Mouse (Mus musculus) R1 (cell line): ENCODE results near the gene Chrm3.
"Not testable (repeated sequence)": the region's sequence is repeated elsewhere in the genome, so short reads cannot be mapped to it uniquely, and the experiment has no call there.

Source experiments
- DNase-seq: peaks from one replicate; pipeline ENCODE4 v3.0.0-alpha.2; 2018; ENCODE audit warnings: low read depth, low spot score

Chrm3 gene

GRCm38 (mm10) chr13:10360777-10361176, at the start of gene Chrm3:
TSS of gene Chrm3 (minus strand) at chr13:10360847.
- peak; percentile 30 for DNase-seq

DNA sequence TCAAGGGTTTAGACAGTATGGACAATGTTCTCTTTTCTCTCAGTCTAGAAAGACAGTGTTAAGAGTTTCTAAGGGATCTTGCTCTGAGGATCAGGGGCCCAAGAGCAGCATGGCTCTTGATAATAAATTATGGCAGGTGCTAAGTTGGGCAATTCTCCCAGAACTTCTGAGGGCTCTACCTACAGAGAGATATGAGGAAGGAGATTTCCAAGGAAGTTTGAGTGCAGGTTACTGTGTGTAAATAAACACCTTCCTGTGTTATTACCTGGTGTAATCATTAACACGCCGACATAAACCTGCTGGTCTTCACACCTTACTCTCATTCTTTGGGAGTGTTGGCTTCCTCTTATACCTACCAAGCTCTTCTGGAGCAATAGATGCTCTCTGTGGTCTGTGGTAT, 33.7 kb upstream of the Chrm3 start:
- DNase-seq = no peak

GRCm38 (mm10) chr13:10375487-10375886, 14.8 kb upstream of the Chrm3 start:
- not testable (repeated sequence) for DNase-seq

DNA sequence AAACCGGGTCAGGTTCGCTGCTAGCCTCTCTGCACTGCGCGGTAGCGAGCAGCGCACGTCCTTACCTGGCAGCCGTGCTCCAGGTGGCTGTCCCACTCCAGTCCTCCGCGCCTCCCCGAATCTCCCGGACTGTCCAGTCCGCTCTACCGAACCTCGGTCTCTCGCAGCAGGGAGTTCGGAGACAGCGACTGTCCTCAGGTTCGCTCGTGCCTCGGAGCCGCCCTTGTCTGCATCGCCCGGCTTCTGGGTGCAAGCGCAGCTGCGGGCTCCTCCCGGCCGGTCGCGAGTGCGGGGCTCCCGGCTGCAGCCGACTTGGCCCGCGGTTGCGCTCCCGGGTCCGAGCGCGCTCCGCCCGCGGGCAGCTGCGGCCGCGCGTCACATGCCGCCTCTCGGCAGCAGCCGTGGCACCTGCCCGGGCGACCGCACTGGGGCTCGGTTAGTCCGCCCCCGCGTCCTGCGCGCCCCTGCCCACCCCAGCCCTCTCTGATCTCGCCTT, 400 bp downstream of the Chrm3 start:
- peak; percentile 45 for DNase-seq

DNA sequence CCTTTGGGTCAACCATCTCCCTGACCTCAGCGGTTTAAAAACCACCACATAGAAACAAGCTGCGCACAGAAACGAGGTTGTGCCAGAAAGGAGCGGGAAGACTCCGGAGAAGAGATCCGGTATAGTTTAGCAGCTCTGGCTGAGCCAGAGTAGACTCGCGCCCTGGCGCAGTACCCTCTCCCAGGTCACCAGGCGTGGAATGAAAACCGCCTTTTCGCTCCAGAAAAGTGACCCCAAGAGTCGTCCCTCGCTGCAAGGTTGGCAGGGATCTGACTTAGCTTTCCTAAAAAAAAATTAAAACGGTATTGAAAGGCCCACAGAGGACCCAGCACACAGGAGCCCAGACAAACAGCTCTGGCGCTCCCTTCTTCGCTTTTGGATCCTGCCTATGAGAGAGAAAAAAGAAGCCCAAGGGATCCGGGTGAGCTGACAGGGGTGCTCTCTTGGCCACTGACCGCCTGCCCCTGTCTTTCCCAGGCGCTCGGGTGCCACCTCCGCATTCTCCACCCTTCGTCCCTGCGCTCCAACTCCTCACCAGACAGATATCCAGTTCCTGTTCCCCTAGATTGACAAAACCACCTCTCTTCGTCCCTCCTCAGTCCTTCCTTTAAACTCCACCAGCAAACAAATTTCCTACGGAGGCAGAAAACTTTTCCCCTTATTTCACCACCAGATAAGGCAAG, 990 bp downstream of the Chrm3 start:
- DNase-seq = peak; percentile 18

- no peak for DNase-seq
Observed at GRCm38 (mm10) chr13:10355796-10356195, 4.9 kb downstream of the Chrm3 start.

GRCm38 (mm10) chr13:10354885-10355575, 5.6 kb downstream of the Chrm3 start:
- DNase-seq = no peak

- no peak for DNase-seq
Observed at GRCm38 (mm10) chr13:10352141-10352540, 8.5 kb downstream of the Chrm3 start.

DNA sequence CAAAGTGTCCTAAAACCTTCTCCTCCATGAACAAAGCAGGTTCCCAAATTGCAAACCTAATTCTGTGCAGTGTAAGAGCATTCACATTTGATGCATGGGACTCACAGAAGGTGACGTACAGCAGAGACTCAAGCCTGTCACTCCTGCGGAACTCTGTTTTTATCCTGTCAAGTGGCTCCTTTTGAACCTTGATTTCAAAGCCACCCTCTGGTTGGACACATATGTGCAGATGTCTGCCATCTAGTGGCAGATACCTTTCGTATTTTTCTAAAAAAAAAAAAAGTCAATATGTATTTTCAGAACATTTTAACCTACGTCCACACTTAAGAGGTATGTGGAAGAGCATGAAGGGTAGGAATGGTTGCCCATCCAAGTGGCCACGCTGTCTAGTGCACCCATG, 16.3 kb downstream of the Chrm3 start:
- DNase-seq = peak; percentile 33

GRCm38 (mm10) chr13:10335558-10335957, 25.1 kb downstream of the Chrm3 start:
- DNase-seq = no peak

GRCm38 (mm10) chr13:10332762-10333161, 27.9 kb downstream of the Chrm3 start:
- DNase-seq = no peak

DNA sequence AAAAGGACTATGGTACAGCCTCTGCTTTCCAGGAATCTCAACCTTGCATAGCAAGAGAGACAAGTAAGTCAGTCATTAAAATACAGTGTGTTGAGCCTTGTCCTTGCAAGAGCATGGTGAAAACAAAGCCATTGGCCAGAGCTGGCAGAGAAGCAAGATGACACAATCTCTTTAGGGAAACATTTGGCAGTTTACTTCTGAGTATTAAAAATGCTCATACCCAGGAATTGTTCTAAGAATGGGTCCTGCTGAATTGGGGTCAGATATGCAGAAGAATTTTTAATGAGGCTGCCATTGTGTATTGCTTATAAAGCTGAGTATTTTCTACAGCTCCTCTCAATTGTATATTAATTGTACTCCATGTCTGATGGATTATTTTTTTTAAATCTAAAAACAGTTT, 50.8 kb downstream of the Chrm3 start:
- DNase-seq = no peak

DNA sequence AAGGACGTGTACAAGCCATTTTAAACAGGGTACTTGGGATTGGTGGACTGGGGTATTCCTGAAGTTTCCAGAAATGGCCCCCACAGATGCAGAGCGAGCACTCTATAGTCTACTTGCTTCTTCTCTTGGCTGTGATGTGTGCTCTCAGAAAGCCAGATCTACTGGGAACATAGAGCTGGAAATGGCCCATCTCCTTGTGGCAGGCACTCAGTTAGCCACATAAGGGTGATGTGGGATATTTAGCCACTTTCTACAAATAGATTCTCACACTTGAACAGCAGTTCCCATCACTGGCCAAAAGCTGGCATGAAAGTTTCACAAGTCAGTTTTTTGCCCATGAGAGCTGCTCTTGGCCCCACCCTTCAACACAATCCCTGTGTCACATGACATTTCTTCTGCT, 65.5 kb downstream of the Chrm3 start:
- DNase-seq = no peak

DNA sequence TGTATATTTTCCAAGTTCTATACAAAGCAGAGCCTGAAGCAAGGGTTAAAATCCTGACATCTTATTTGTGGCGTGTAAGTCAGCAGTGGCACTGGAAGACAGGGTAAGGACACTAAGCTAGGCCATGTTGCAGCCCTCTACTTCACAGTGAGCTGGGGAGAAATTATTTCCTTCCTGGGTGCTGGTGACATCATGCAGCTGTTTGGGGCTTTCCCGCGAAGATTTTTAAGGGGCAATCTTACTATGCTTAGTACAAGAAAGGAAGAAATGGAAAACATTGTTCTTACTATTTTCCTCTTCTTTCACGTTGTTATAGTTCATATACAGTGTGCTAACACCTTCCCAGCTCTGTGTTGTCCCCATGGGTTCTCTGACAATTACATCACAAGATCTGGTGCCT, 76.3 kb downstream of the Chrm3 start:
- DNase-seq = no peak

DNA sequence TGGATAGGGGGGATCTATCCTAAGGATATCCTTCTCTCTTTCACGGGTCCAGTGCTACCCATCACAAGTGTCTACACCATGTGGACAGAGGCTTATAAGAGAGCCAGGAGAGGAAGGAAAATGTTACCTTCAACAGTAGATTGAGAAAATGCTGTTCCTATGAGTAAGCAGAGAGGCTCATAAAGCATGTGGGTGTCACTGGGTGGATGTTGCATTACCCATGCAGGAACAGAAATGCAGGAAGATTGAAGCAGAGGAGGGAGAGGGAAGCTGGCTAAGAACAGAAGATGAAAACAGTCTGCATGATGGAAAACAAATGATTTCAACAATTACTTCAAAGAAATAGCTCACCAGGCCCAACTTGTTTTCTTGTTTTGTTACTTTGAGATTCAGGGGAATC, 85.7 kb downstream of the Chrm3 start:
- DNase-seq = no peak

GRCm38 (mm10) chr13:10263784-10264183, 96.9 kb downstream of the Chrm3 start:
- no peak for DNase-seq

DNA sequence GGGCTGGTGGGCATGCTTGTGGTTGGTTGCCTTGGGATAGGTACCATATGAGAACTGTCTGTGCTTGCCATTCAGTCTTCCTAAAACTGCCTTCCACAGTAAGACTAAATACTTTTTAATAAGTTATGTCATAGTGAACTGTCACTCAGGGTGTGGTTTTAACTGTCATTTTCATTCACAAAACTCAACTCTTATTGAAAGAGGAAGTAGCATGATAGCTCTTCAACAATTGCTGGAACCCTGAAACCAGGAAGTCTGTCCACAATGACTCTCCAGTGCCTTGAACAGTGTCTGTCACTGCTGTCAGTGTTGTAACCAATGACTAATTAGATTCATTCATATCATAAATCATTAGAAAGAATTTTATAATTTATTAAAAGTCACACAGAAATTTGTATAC, 107.6 kb downstream of the Chrm3 start:
- no peak for DNase-seq

GRCm38 (mm10) chr13:10251499-10252179, 109.0 kb downstream of the Chrm3 start:
- DNase-seq = no peak

- DNase-seq = no peak
Observed at GRCm38 (mm10) chr13:10244243-10244998, 116.2 kb downstream of the Chrm3 start.

DNA sequence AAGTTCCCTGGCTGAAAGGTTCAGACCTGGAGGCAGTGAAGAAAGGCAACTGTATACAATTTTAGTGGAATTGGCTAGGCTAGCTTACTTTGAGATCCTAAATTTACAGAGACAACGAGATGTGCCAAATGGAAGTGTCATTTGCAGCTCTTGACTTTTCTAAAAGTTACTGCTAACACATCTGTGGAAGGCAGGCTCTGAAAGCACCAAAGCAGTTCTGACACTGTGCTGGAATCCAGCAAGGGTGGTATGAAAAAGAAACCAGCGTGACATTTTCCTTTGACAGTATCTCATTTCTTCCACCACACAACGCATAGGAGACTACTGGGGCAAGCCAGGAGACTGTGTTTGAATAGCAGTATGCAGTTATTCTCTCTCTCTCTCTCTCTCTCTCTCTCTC, 120.4 kb downstream of the Chrm3 start:
- no peak for DNase-seq

GRCm38 (mm10) chr13:10239825-10240224, 120.8 kb downstream of the Chrm3 start:
- no peak for DNase-seq

DNA sequence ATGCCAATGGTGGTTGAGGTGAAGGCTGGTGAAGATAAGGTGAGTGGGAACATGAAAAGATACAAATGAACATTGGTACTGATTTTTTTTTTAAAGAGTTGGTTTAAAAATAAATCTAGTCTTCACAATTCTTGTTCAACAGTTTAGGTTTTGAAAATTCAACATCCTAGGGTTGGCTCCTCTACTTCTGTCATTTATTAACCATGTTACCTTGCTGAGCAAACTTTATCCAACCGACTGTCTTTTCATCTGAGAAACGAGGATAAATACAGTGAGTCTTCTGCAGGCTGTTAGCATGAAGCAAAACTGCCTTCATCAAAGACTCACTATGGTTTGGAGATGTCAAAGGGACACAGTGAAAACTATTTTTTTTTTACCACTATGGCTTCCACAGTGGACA, 123.0 kb downstream of the Chrm3 start:
- DNase-seq = no peak
